ENCODE assay signal across 21 mouse cellular contexts in genomic region chr17:84386176-84386575, GRCm38 (mm10).
"Had no signal": no experiment of that assay in that cellular context is flagged by ENCODE, and none has a peak within 500 bp of the region (broad histone marks: within the 10 kb centered on the region; RNA-seq: fewer than 3 reads in every experiment).

No protein-coding gene starts in this region.

- DNase-seq: liver, postnatal 0 days; lung, adult 2 months; lung, postnatal 14 days; right cerebral cortex, adult 18-20 months; right cerebral cortex, postnatal 25 days; right cerebral cortex, postnatal 4 days; spleen, adult 18-20 months; thymus, adult 2 months; thymus, postnatal 25 days; thymus, postnatal 4 days had no signal

- ATAC-seq: liver, postnatal 0 days; lung, postnatal 0 days; midbrain, embryonic 13.5 days; midbrain, embryonic 15.5 days had no signal

- H3K27me3 ChIP-seq: liver, embryonic 15.5 days; lung, embryonic 15.5 days; megakaryocyte, embryonic 14.5 days; midbrain, embryonic 13.5 days; midbrain, embryonic 15.5 days; neural tube, embryonic 13.5 days; neural tube, embryonic 15.5 days had no signal

- H3K27ac ChIP-seq: liver, embryonic 15.5 days; lung, embryonic 15.5 days; macrophage; midbrain, embryonic 13.5 days; midbrain, embryonic 15.5 days; neural tube, embryonic 13.5 days; neural tube, embryonic 15.5 days had no signal

- H3K4me2 ChIP-seq: liver, embryonic 15.5 days; lung, embryonic 15.5 days; midbrain, embryonic 11.5 days; midbrain, embryonic 13.5 days; midbrain, embryonic 15.5 days; neural tube, embryonic 13.5 days; neural tube, embryonic 15.5 days had no signal

- H3K9ac ChIP-seq: liver, embryonic 15.5 days; liver, postnatal 0 days; lung, embryonic 15.5 days; midbrain, embryonic 13.5 days; midbrain, embryonic 15.5 days; neural tube, embryonic 13.5 days; neural tube, embryonic 15.5 days had no signal

- H3K4me3 ChIP-seq: liver, embryonic 15.5 days; lung, embryonic 15.5 days; megakaryocyte, embryonic 14.5 days; midbrain, embryonic 13.5 days; midbrain, embryonic 15.5 days; myocyte; neural tube, embryonic 13.5 days; neural tube, embryonic 15.5 days had no signal

- H3K4me1 ChIP-seq: liver, embryonic 15.5 days; lung, embryonic 15.5 days; midbrain, embryonic 13.5 days; midbrain, embryonic 15.5 days; neural tube, embryonic 15.5 days had no signal

- H3K9me3 ChIP-seq: liver, embryonic 15.5 days; lung, embryonic 15.5 days; midbrain, embryonic 13.5 days; midbrain, embryonic 15.5 days; neural tube, embryonic 13.5 days; neural tube, embryonic 15.5 days had no signal
